Mouse (Mus musculus) small intestine, adult 2 months (tissue): ENCODE results near the gene Jagn1.

Experiments used
- CTCF ChIP-seq: fragments of 200-500 bp; IDR thresholded peaks from 2 replicates; pipeline ENCODE4 v1.5.1; 2012; ENCODE audit warnings: low read depth, mild to moderate bottlenecking, control low read depth, inconsistent platforms, low read length, moderate library complexity, mixed read lengths; ENCODE audit not compliant: insufficient replicate concordance, insufficient read length; ENCODE audit errors: extremely low read depth
- POLR2A ChIP-seq: fragments of 200-500 bp; IDR thresholded peaks from 2 replicates; pipeline ENCODE4 v1.6.1; 2012; ENCODE audit warnings: low read depth, mild to moderate bottlenecking, control low read depth, inconsistent platforms, low read length, moderate library complexity

GRCm38 (mm10) chr6:113477353-113477752 lies 35.0 kb downstream of the Jagn1 start:
- no peak for TF ChIP-seq CTCF
- TF ChIP-seq POLR2A: no peak
